Mouse (Mus musculus) hindbrain, embryonic 12.5 days (tissue): ENCODE measurements around the gene Epb41l5. TPM values are rescaled to one million over a fixed set of nuclear protein-coding genes. Genes with fewer than 3 reads are reported as not detected.
A peak's percentile ranks its signal among the peaks of the same experiment; 100 is the strongest.

Experiments
- ATAC-seq: fragments of 200-750 bp; cut with Nextera tagmentation; 2 replicates; pipeline ENCODE4 v1.8.0; 2017; ENCODE audit warnings: moderate TSS enrichment; ENCODE audit not compliant: low FRiP score
- H3K27ac ChIP-seq: fragments of 300-500 bp; sonication (generic); 2 replicates; pipeline ENCODE4 v1.5.1; 2016; ENCODE audit warnings: mild to moderate bottlenecking
- H3K27me3 ChIP-seq: fragments of 300-500 bp; sonication (generic); 2 replicates; pipeline ENCODE4 v1.6.1; 2016; ENCODE audit warnings: mild to moderate bottlenecking
- H3K36me3 ChIP-seq: fragments of 300-500 bp; sonication (generic); 2 replicates; pipeline ENCODE4 v1.6.1; 2016; ENCODE audit warnings: mild to moderate bottlenecking
- H3K4me1 ChIP-seq: fragments of 300-500 bp; sonication (generic); 2 replicates; pipeline ENCODE4 v1.6.1; 2016
- H3K4me2 ChIP-seq: fragments of 300-500 bp; sonication (generic); replicated peaks from 2 replicates; pipeline ENCODE4 v1.6.1; 2016; ENCODE audit warnings: mild to moderate bottlenecking
- H3K4me3 ChIP-seq: fragments of 300-500 bp; sonication (generic); 2 replicates; pipeline ENCODE4 v1.5.1; 2016; ENCODE audit warnings: mild to moderate bottlenecking
- H3K9ac ChIP-seq: fragments of 300-500 bp; sonication (generic); 2 replicates; pipeline ENCODE4 v1.6.1; 2016; ENCODE audit warnings: mild to moderate bottlenecking, moderate library complexity
- H3K9me3 ChIP-seq: fragments of 300-500 bp; sonication (generic); replicated peaks from 2 replicates; pipeline ENCODE4 v1.6.1; 2016; ENCODE audit warnings: mild to moderate bottlenecking
- WGBS: fragments of 180-500 bp; shearing (Covaris S2); methylation state at CpG from one replicate; pipeline ENCODE4 v1.1.7; 2016; 5-methylcytosine and 5-hydroxymethylcytosine counted together
- polyA plus RNA-seq: library from polyadenylated mRNA; unstranded; fragments of >200 nt; fragmentation: Nextera tagmentation; extraction: Ambion mirVana; gene quantifications from 2 replicates; pipeline ENCODE4 v1.2.1, GENCODE M21; 2016

Gene Epb41l5
- polyA plus RNA-seq, 1 experiment from 2014 or later, result 23.1 TPM

DNA sequence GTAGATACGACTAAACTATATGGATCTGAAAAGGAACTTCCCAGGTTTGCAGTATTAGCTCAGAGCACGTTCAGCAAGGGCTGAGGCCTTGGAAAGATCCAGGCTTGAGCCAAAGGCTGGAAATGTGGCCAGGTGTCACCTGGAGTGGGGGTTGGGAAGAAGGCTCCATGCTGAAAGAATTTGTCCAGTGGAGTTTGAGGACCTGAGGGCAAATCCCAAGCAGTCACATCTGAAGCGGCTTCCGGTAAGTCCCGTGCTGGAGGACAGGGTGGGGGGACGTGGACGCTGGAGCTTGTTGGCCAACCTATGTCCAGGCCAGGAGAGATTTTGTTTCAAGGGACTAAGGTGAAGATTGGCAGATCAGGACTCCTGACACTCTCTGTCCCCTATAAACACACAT lies 125.0 kb downstream of the Epb41l5 start:
- 88% methylated on average over 7 of the region's 7 CpGs for WGBS
- H3K4me1 ChIP-seq, result peaks cover 26% of the 10 kb centered on the region
- H3K4me2 ChIP-seq, result no peak overlapping the region
- H3K4me3 ChIP-seq, result no peak overlapping the region
- H3K36me3 ChIP-seq, result peaks cover 15% of the 10 kb centered on the region
- ATAC-seq, result no peak
- no peaks in the 10 kb centered on the region for H3K27me3 ChIP-seq
- H3K9ac ChIP-seq, result no peak overlapping the region
- peaks cover 4% of the 10 kb centered on the region; the same call in 1 of the 2 replicates for H3K9me3 ChIP-seq
- no peak overlapping the region for H3K27ac ChIP-seq

DNA sequence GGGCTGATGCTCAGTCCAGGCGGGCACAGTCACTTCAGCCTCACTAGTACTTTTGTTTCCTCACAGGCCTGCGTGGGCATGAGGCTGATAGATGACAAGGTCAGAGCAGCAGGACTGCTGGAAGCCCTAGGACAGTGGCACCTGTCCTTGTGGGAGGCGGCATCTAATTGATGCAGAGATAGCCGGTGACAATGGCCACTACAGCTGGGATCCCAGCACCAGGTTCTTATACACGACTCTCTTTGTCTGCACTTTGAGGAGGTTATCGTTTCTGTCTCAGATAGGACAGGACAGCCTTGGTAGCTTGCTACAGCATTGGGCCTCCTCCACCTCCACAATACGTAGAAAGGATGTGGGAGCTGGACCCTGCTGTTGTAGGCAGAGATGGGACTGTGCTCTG lies 125.4 kb downstream of the Epb41l5 start:
- peaks cover 26% of the 10 kb centered on the region for H3K4me1 ChIP-seq
- 82% methylated on average over 7 of the region's 7 CpGs for WGBS

DNA sequence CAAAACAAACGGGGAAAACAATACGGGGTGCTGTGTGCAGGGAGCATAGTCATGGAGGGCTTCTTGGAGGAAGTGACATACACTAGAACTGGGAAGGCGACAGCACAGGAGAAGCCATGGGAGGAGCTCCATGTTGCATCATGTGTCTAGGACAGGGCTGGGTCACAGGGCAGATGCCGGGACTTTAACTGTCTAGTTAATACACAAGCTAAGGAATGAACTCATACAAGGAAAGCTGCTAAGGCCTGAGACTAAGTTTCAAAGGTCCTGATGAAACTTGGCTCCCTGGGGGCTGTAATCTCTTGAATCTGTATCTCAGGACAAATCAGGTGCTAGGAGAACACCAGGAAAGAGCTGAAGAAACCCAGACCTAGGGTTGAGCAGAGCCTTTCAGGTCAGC lies 126.1 kb downstream of the Epb41l5 start:
- H3K4me1 ChIP-seq, result peaks cover 26% of the 10 kb centered on the region
- no peaks in the 10 kb centered on the region for H3K27me3 ChIP-seq
- WGBS, result 79% methylated on average over 4 of the region's 4 CpGs
- H3K4me3 ChIP-seq, result no peak overlapping the region
- no peak for ATAC-seq
- no peak overlapping the region for H3K27ac ChIP-seq
- 0 out of 2 replicates have a peak, but pooled peaks cover 2% of the 10 kb centered on the region for H3K9me3 ChIP-seq
- no peak overlapping the region for H3K9ac ChIP-seq
- H3K36me3 ChIP-seq, result peaks cover 5% of the 10 kb centered on the region
- no peak overlapping the region for H3K4me2 ChIP-seq

More for the DNA sequence above, 125.4 kb downstream of the Epb41l5 start:
- Histone ChIP-seq H3K9me3 (0 out of 2 replicates have a peak, but pooled peaks cover 2% of the 10 kb centered on the region), H3K36me3 (peaks cover 10% of the 10 kb centered on the region), H3K4me3 (no peak overlapping the region), H3K4me2 (no peak overlapping the region), H3K27me3 (no peaks in the 10 kb centered on the region), H3K9ac (no peak overlapping the region), H3K27ac (no peak overlapping the region)
- no peak for ATAC-seq

GRCm38 (mm10) chr1:119521681-119522080 lies 127.1 kb downstream of the Epb41l5 start:
- Histone ChIP-seq H3K4me3 (no peak overlapping the region), H3K4me1 (peaks cover 21% of the 10 kb centered on the region), H3K4me2 (no peak overlapping the region), H3K27ac (no peak overlapping the region), H3K36me3 (no peaks in the 10 kb centered on the region), H3K9ac (no peak overlapping the region), H3K9me3 (no peaks in the 10 kb centered on the region), H3K27me3 (no peaks in the 10 kb centered on the region)
- 83% methylated on average over 7 of the region's 7 CpGs for WGBS
- ATAC-seq, result no peak

DNA sequence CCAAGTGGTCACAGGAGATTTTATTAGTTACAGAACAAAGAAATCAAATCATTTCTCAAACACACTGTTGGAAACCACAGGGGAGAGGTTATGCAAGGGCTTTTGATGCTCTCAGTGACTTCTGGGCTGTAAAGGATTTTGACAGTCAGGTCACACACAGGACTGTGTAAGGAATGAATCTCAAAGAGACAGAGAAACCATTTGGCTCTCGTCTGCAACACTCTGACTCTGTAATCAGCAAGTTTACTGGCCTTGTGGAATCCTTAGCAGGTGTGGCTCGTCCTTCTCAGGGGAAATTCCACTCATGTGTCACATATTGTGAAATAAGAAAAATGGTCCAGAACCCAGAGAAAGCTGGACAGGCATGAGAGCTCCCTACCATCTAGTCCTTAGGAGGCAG lies 127.8 kb downstream of the Epb41l5 start:
- H3K27me3 ChIP-seq, result no peaks in the 10 kb centered on the region
- no peak for ATAC-seq
- WGBS, result 42% methylated on average over 2 of the region's 2 CpGs
- H3K27ac ChIP-seq, result no peak overlapping the region
- no peaks in the 10 kb centered on the region for H3K36me3 ChIP-seq
- H3K9me3 ChIP-seq, result no peaks in the 10 kb centered on the region
- H3K4me3 ChIP-seq, result no peak overlapping the region
- H3K9ac ChIP-seq, result no peak overlapping the region
- H3K4me2 ChIP-seq, result no peak overlapping the region
- peaks cover 16% of the 10 kb centered on the region for H3K4me1 ChIP-seq

- H3K4me1 ChIP-seq, result peaks cover 6% of the 10 kb centered on the region; the same call in 1 of the 2 replicates
- H3K9ac ChIP-seq, result no peak overlapping the region
- ATAC-seq, result no peak
- no peak overlapping the region for H3K27ac ChIP-seq
- no peak overlapping the region for H3K4me2 ChIP-seq
- H3K9me3 ChIP-seq, result no peaks in the 10 kb centered on the region
- no peaks in the 10 kb centered on the region for H3K36me3 ChIP-seq
- 81% methylated on average over 6 of the region's 6 CpGs for WGBS
- no peak overlapping the region for H3K4me3 ChIP-seq
- no peaks in the 10 kb centered on the region for H3K27me3 ChIP-seq
Measured at GRCm38 (mm10) chr1:119519286-119519685, 129.5 kb downstream of the Epb41l5 start.

GRCm38 (mm10) chr1:119518786-119519185 lies 130.0 kb downstream of the Epb41l5 start:
- Histone ChIP-seq H3K36me3 (no peaks in the 10 kb centered on the region), H3K4me2 (no peak overlapping the region), H3K27me3 (no peaks in the 10 kb centered on the region), H3K4me3 (no peak overlapping the region), H3K27ac (no peak overlapping the region), H3K4me1 (peaks cover 6% of the 10 kb centered on the region; the same call in 1 of the 2 replicates), H3K9ac (no peak overlapping the region), H3K9me3 (no peaks in the 10 kb centered on the region)
- no peak for ATAC-seq

DNA sequence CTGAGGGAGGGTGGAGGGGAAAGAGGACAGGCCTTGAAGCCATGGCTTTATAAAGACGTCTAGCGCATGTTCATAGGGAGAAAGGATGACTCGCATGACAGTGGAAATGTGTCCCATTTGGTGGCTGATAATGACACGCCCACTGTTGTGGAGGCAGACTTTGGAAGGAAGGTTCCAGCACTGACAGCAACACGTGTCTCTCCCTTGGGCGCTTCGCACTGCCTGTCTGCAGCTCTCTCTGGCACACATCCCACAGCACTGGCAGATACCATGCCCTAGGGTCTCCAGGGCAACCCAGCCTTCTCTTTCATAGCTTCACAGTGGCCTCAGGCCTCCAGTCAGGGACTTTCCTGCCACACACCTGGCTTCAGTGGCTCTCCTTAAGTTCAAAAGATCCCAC lies 130.7 kb downstream of the Epb41l5 start:
- H3K27ac ChIP-seq, result no peak overlapping the region
- H3K27me3 ChIP-seq, result no peaks in the 10 kb centered on the region
- no peak overlapping the region for H3K9ac ChIP-seq
- no peaks in the 10 kb centered on the region for H3K9me3 ChIP-seq
- H3K36me3 ChIP-seq, result no peaks in the 10 kb centered on the region
- H3K4me2 ChIP-seq, result no peak overlapping the region
- H3K4me1 ChIP-seq, result peaks cover 6% of the 10 kb centered on the region; the same call in 1 of the 2 replicates
- H3K4me3 ChIP-seq, result no peak overlapping the region
- ATAC-seq, result no peak
- WGBS, result 85% methylated on average over 7 of the region's 7 CpGs

DNA sequence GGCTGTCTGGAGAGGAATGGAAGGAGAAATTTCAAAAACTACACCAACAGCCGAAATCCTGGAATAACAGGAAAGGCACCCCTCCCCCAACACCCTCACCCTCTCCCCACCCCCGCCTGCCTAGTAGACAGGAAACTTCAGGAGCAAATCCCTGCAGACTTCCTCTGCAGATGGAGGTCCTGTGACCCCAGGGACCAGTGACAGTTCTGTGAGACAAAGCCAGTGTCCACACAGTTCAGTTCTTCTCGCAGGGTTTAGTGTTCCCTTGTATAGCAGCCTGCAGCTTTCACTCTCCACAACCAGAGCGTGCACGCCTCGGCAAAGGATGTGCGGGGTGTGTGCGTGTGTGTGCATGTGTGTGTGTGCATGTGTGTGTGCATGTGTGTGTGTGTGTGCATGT lies 137.9 kb downstream of the Epb41l5 start:
- H3K4me2 ChIP-seq, result no peak overlapping the region
- H3K9me3 ChIP-seq, result no peaks in the 10 kb centered on the region
- peaks cover 13% of the 10 kb centered on the region for H3K27me3 ChIP-seq
- no peak overlapping the region for H3K9ac ChIP-seq
- no peak for ATAC-seq
- no peak overlapping the region for H3K4me3 ChIP-seq
- 65% methylated on average over 8 of the region's 8 CpGs for WGBS
- 0 out of 2 replicates have a peak overlapping the region, but pooled peaks have one; percentile 18 for H3K27ac ChIP-seq
- peaks cover 13% of the 10 kb centered on the region; the same call in 1 of the 2 replicates for H3K4me1 ChIP-seq
- H3K36me3 ChIP-seq, result no peaks in the 10 kb centered on the region

GRCm38 (mm10) chr1:119510409-119510808 lies 138.4 kb downstream of the Epb41l5 start:
- H3K4me2 ChIP-seq, result no peak overlapping the region
- H3K36me3 ChIP-seq, result no peaks in the 10 kb centered on the region
- no peak for ATAC-seq
- peaks cover 13% of the 10 kb centered on the region; the same call in 1 of the 2 replicates for H3K4me1 ChIP-seq
- 0 out of 2 replicates have a peak overlapping the region, but pooled peaks have one; percentile 18 for H3K27ac ChIP-seq
- WGBS, result 68% methylated on average over 9 of the region's 9 CpGs
- H3K9me3 ChIP-seq, result no peaks in the 10 kb centered on the region
- H3K9ac ChIP-seq, result no peak overlapping the region
- no peak overlapping the region for H3K4me3 ChIP-seq
- peaks cover 14% of the 10 kb centered on the region for H3K27me3 ChIP-seq

DNA sequence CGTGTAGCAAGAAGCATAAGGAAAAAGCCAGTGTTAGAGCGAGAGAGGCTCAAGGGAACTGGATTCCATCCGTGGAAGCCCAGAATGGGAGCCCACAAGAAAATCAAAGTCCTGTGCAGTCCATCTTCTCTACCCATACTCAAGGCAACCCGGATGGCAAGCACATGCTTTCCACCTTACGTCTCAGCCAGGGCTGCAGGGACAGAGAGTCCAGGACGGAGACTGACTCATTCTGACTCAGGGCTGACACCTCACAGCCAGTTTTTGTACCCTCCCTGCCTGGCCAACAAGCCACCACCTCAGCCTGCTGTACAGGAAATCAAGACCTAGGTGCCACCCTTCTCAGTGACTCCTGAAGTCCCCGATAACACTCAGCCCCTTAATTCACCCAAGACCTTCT lies 139.3 kb downstream of the Epb41l5 start:
- Histone ChIP-seq H3K4me3 (no peak overlapping the region), H3K27ac (no peak overlapping the region), H3K27me3 (peaks cover 14% of the 10 kb centered on the region), H3K4me1 (peaks cover 16% of the 10 kb centered on the region), H3K36me3 (no peaks in the 10 kb centered on the region), H3K4me2 (no peak overlapping the region), H3K9me3 (no peaks in the 10 kb centered on the region), H3K9ac (no peak overlapping the region)
- 83% methylated on average over 7 of the region's 7 CpGs for WGBS
- ATAC-seq, result no peak

GRCm38 (mm10) chr1:119508548-119508947 lies 140.3 kb downstream of the Epb41l5 start:
- peaks cover 14% of the 10 kb centered on the region for H3K27me3 ChIP-seq
- H3K9ac ChIP-seq, result no peak overlapping the region
- no peak overlapping the region for H3K4me3 ChIP-seq
- ATAC-seq, result no peak
- no peak overlapping the region for H3K27ac ChIP-seq
- 52% methylated on average over 4 of the region's 4 CpGs for WGBS
- H3K4me2 ChIP-seq, result no peak overlapping the region
- H3K9me3 ChIP-seq, result no peaks in the 10 kb centered on the region
- H3K36me3 ChIP-seq, result no peaks in the 10 kb centered on the region
- H3K4me1 ChIP-seq, result peaks cover 22% of the 10 kb centered on the region

DNA sequence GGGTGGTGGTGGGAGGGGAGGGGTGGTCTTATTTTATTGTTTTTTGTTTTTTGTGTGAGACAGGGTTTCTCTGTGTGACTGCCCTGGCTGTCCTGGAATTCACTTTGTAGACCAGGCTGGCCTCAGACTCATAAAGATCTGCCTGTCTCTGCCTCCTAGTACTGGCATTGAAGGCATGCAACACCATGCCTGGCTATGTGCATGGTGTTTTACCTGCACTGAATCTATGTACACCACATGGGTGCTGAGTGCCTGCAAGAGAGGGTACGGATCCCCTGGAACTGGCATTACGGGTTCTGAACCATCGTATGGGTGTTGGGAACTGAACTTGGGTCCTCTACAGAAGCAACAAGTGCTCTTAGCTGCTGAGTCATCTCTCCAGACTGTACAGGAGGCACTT lies 142.8 kb downstream of the Epb41l5 start:
- Histone ChIP-seq H3K9me3 (no peaks in the 10 kb centered on the region), H3K27ac (no peak overlapping the region), H3K4me3 (no peak overlapping the region), H3K9ac (no peak overlapping the region), H3K36me3 (no peaks in the 10 kb centered on the region), H3K27me3 (peaks cover 14% of the 10 kb centered on the region), H3K4me2 (no peak overlapping the region), H3K4me1 (peaks cover 22% of the 10 kb centered on the region)
- ATAC-seq, result no peak
- WGBS, result 93% methylated on average over 3 of the region's 3 CpGs
